Mouse (Mus musculus): ENCODE data around the gene Kcnk13.

Kcnk13 gene

GRCm38 (mm10) chr12:99964301-99965202, at the start of gene Kcnk13:
Gene Kcnk13, plus strand, starts transcription at chr12:99964499.
- peak; percentile 83 for DNase-seq

GRCm38 (mm10) chr12:99917800-99918427, 46.4 kb upstream of the Kcnk13 start:
- peak; percentile 84 for DNase-seq

- no peak for DNase-seq
Measured at GRCm38 (mm10) chr12:99919636-99920035, 44.7 kb upstream of the Kcnk13 start.

GRCm38 (mm10) chr12:99921045-99921444, 43.3 kb upstream of the Kcnk13 start:
- no peak for DNase-seq

- DNase-seq: peak; percentile 46
Measured at GRCm38 (mm10) chr12:99923131-99923606, 41.1 kb upstream of the Kcnk13 start.

- DNase-seq: no peak
Measured at GRCm38 (mm10) chr12:99923703-99924102, 40.6 kb upstream of the Kcnk13 start.

GRCm38 (mm10) chr12:99928311-99928710, 36.0 kb upstream of the Kcnk13 start:
- DNase-seq: peak; percentile 79

- DNase-seq: no peak
Measured at GRCm38 (mm10) chr12:99929160-99929559, 35.1 kb upstream of the Kcnk13 start.

GRCm38 (mm10) chr12:99932245-99932644, 32.1 kb upstream of the Kcnk13 start:
- peak; percentile 37 for DNase-seq

GRCm38 (mm10) chr12:99933630-99934029, 30.7 kb upstream of the Kcnk13 start:
- DNase-seq: no peak

GRCm38 (mm10) chr12:99935403-99935802, 28.9 kb upstream of the Kcnk13 start:
- no peak for DNase-seq

GRCm38 (mm10) chr12:99938476-99938875, 25.8 kb upstream of the Kcnk13 start:
- DNase-seq: no peak

GRCm38 (mm10) chr12:99939179-99939578, 25.1 kb upstream of the Kcnk13 start:
- DNase-seq: no peak

GRCm38 (mm10) chr12:99940704-99941103, 23.6 kb upstream of the Kcnk13 start:
- DNase-seq: no peak

GRCm38 (mm10) chr12:99942441-99942840, 21.9 kb upstream of the Kcnk13 start:
- DNase-seq: no peak

GRCm38 (mm10) chr12:99952928-99953327, 11.4 kb upstream of the Kcnk13 start:
- DNase-seq: peak; percentile 50

- no peak for DNase-seq
Measured at GRCm38 (mm10) chr12:99956411-99956810, 7.9 kb upstream of the Kcnk13 start.

- DNase-seq: no peak
Measured at GRCm38 (mm10) chr12:99958068-99959060, 5.9 kb upstream of the Kcnk13 start.

- DNase-seq: no peak
Measured at GRCm38 (mm10) chr12:99959291-99959690, 5.0 kb upstream of the Kcnk13 start.

GRCm38 (mm10) chr12:99959930-99960329, 4.4 kb upstream of the Kcnk13 start:
- DNase-seq: no peak

- DNase-seq: no peak
Measured at GRCm38 (mm10) chr12:99960675-99961074, 3.6 kb upstream of the Kcnk13 start.
